Mouse (Mus musculus): ENCODE results near the gene Glrx5.

DNA sequence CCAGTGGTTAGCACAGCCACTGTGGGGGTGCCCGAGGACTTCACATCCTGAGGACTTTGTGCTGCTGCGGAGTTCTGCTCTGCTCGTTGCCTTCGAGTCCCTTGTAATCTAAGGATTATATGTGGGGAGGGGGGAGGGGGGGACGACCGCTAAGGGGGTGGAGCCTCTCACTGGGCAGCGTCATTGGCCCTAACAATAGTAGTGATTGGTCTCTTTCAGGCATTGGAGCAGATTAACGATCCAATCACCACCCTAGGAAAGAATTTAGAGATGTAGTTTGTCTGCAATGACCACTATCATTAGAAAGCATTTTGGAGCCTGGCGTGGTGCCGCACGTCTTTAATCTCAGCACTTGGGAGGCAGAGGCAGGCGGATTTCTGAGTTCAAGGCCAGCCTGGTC, 52.8 kb downstream of the Glrx5 start:
- no peak for TF ChIP-seq TAL1 (IDR thresholded peaks at IDR 0.05; ENCODE audit: low read length)
- TF ChIP-seq CTCF (IDR thresholded peaks at IDR 0.05 in 2 of 3, conservative IDR thresholded peaks at IDR 0.05 in 1 of 3; ENCODE audit: control insufficient read depth in 1 of 3, insufficient read depth in 1 of 3, low read depth in 2 of 3, low read length in 3 of 3, poor library complexity in 1 of 3, severe bottlenecking in 1 of 3) = no peak
- no peak for TF ChIP-seq RAD21 (IDR thresholded peaks at IDR 0.05; ENCODE audit: low read depth, low read length)
- no peak for TF ChIP-seq USF1 (IDR thresholded peaks at IDR 0.05; ENCODE audit: low read depth, low read length)
- TF ChIP-seq POLR2A (IDR thresholded peaks at IDR 0.05; ENCODE audit: control insufficient read depth in 1 of 2, insufficient read depth in 1 of 2, low read depth in 1 of 2, low read length in 2 of 2, poor library complexity in 1 of 2) = no peak
- TF ChIP-seq TBP (IDR thresholded peaks at IDR 0.05; ENCODE audit: low read depth, low read length) = no peak
- no peak for TF ChIP-seq EP300 (IDR thresholded peaks at IDR 0.05; ENCODE audit: low read depth in 1 of 2, low read length in 2 of 2)
- no peak for TF ChIP-seq MAFK (IDR thresholded peaks at IDR 0.05; ENCODE audit: borderline replicate concordance, low read depth, low read length)
- no peak for TF ChIP-seq ELF1 (IDR thresholded peaks at IDR 0.05; ENCODE audit: low read depth, low read length)
